Mouse (Mus musculus): ENCODE measurements at regions not wholly inside any gene's neighbourhood (a gene's known extent, or its start where the extent isn't known, plus 50 kb on each side); places are given as distances from the start of the nearest gene placed in this dataset.
A peak's percentile ranks its signal among the peaks of the same experiment; 100 is the strongest.

DNA sequence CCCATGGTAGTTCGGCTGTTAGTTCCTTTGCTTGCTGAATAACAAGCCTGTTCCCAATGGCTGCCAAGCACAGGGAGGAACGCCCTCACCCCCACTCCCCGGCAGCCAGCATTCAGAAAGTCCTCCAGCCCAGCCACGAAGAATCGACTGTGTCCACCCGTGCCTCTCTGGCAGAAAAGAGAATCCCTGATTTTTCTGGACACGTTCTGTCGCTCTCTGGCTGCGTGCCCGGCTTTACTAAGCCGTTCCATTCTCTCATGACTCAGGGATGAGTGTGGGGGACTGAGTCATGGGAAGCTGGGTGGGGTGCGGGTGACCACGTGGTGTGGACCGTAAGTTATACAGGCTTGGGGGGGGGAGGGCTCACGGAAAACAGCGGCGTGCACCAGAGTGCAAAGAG, 502.8 kb upstream of the Tbx3 start:
- 50% methylated on average over 17 of the region's 17 CpGs for WGBS
- Histone ChIP-seq H3K27ac (ENCODE audit: low read length) (no peak overlapping the region), H3K36me3 (ENCODE audit: insufficient read depth, low read length) (no peaks in the 10 kb centered on the region), H3K4me1 (ENCODE audit: insufficient read depth, low read depth, low read length) (no peaks in the 10 kb centered on the region), H3K27me3 (replicated peaks; ENCODE audit: insufficient read depth, low read length) (no peaks in the 10 kb centered on the region), H3K4me2 (replicated peaks; ENCODE audit: low read depth, low read length) (peak overlapping the region; percentile 14; the same call in 1 of the 2 replicates), H3K4me3 (ENCODE audit: low read depth, low read length) (no peak overlapping the region), H3K9me3 (ENCODE audit: low read length) (no peaks in the 10 kb centered on the region), H3K9ac (replicated peaks; ENCODE audit: low read depth) (no peak overlapping the region)
- ATAC-seq (peak; percentile 90), DNase-seq (ENCODE audit: low spot score) (peak; percentile 80)
- TF ChIP-seq CTCF (IDR thresholded peaks at IDR 0.05) (no peak), EP300 (IDR thresholded peaks at IDR 0.05) (no peak)

GRCm38 (mm10) chr5:119169274-119169673, 501.2 kb upstream of the Tbx3 start:
- no peak overlapping the region for H3K4me2 ChIP-seq (replicated peaks; ENCODE audit: low read depth, low read length)
- H3K9me3 ChIP-seq (ENCODE audit: low read length), result no peaks in the 10 kb centered on the region
- no peaks in the 10 kb centered on the region for H3K36me3 ChIP-seq (ENCODE audit: insufficient read depth, low read length)
- H3K4me3 ChIP-seq (ENCODE audit: low read depth, low read length), result no peak overlapping the region
- TF ChIP-seq CTCF (IDR thresholded peaks at IDR 0.05) (no peak), EP300 (IDR thresholded peaks at IDR 0.05) (no peak)
- no peaks in the 10 kb centered on the region for H3K4me1 ChIP-seq (ENCODE audit: insufficient read depth, low read depth, low read length)
- no peak overlapping the region for H3K27ac ChIP-seq (ENCODE audit: low read length)
- WGBS, result 93% methylated on average over 7 of the region's 7 CpGs
- no peak for ATAC-seq
- no peaks in the 10 kb centered on the region for H3K27me3 ChIP-seq (replicated peaks; ENCODE audit: insufficient read depth, low read length)
- H3K9ac ChIP-seq (replicated peaks; ENCODE audit: low read depth), result no peak overlapping the region
- DNase-seq (ENCODE audit: low spot score), result no peak

GRCm38 (mm10) chr5:119171626-119172025, 498.8 kb upstream of the Tbx3 start:
- no peak overlapping the region for H3K9ac ChIP-seq (replicated peaks; ENCODE audit: low read depth)
- H3K9me3 ChIP-seq (ENCODE audit: low read length), result no peaks in the 10 kb centered on the region
- no peak overlapping the region for H3K27ac ChIP-seq (ENCODE audit: low read length)
- ATAC-seq (no peak), DNase-seq (ENCODE audit: low spot score) (no peak)
- H3K36me3 ChIP-seq (ENCODE audit: insufficient read depth, low read length), result no peaks in the 10 kb centered on the region
- no peak overlapping the region for H3K4me2 ChIP-seq (replicated peaks; ENCODE audit: low read depth, low read length)
- no peak for TF ChIP-seq EP300 (IDR thresholded peaks at IDR 0.05)
- no peak for TF ChIP-seq CTCF (IDR thresholded peaks at IDR 0.05)
- WGBS, result 74% methylated on average over 1 of the region's 1 CpGs
- H3K4me3 ChIP-seq (ENCODE audit: low read depth, low read length), result no peak overlapping the region
- no peaks in the 10 kb centered on the region for H3K27me3 ChIP-seq (replicated peaks; ENCODE audit: insufficient read depth, low read length)
- no peaks in the 10 kb centered on the region for H3K4me1 ChIP-seq (ENCODE audit: insufficient read depth, low read depth, low read length)

- Histone ChIP-seq H3K9me3 (ENCODE audit: low read length) (no peaks in the 10 kb centered on the region), H3K36me3 (ENCODE audit: insufficient read depth, low read length) (no peaks in the 10 kb centered on the region), H3K27ac (ENCODE audit: low read length) (no peak overlapping the region), H3K4me3 (ENCODE audit: low read depth, low read length) (no peak overlapping the region), H3K4me2 (replicated peaks; ENCODE audit: low read depth, low read length) (no peak overlapping the region), H3K9ac (replicated peaks; ENCODE audit: low read depth) (no peak overlapping the region), H3K27me3 (replicated peaks; ENCODE audit: insufficient read depth, low read length) (no peaks in the 10 kb centered on the region), H3K4me1 (ENCODE audit: insufficient read depth, low read depth, low read length) (no peaks in the 10 kb centered on the region)
- WGBS, result 68% methylated on average over 9 of the region's 9 CpGs
- TF ChIP-seq EP300 (IDR thresholded peaks at IDR 0.05) (no peak), CTCF (IDR thresholded peaks at IDR 0.05) (no peak)
- DNase-seq (ENCODE audit: low spot score) (no peak), ATAC-seq (no peak)
Measured at GRCm38 (mm10) chr5:119178805-119179204, 491.7 kb upstream of the Tbx3 start.

GRCm38 (mm10) chr5:119183545-119184047, 486.9 kb upstream of the Tbx3 start:
- no peaks in the 10 kb centered on the region for H3K36me3 ChIP-seq (ENCODE audit: insufficient read depth, low read length)
- no peaks in the 10 kb centered on the region for H3K27me3 ChIP-seq (replicated peaks; ENCODE audit: insufficient read depth, low read length)
- DNase-seq (ENCODE audit: low spot score), result no peak
- no peak overlapping the region for H3K27ac ChIP-seq (ENCODE audit: low read length)
- peak; percentile 23; the same call in 1 of the 2 replicates for ATAC-seq
- peak; percentile 33; the same call in 1 of the 2 replicates for TF ChIP-seq EP300 (IDR thresholded peaks at IDR 0.05)
- no peak for TF ChIP-seq CTCF (IDR thresholded peaks at IDR 0.05)
- H3K9me3 ChIP-seq (ENCODE audit: low read length), result no peaks in the 10 kb centered on the region
- no peak overlapping the region for H3K9ac ChIP-seq (replicated peaks; ENCODE audit: low read depth)
- H3K4me3 ChIP-seq (ENCODE audit: low read depth, low read length), result no peak overlapping the region
- 28% methylated on average over 5 of the region's 5 CpGs for WGBS
- no peak overlapping the region for H3K4me2 ChIP-seq (replicated peaks; ENCODE audit: low read depth, low read length)
- H3K4me1 ChIP-seq (ENCODE audit: insufficient read depth, low read depth, low read length), result no peaks in the 10 kb centered on the region

DNA sequence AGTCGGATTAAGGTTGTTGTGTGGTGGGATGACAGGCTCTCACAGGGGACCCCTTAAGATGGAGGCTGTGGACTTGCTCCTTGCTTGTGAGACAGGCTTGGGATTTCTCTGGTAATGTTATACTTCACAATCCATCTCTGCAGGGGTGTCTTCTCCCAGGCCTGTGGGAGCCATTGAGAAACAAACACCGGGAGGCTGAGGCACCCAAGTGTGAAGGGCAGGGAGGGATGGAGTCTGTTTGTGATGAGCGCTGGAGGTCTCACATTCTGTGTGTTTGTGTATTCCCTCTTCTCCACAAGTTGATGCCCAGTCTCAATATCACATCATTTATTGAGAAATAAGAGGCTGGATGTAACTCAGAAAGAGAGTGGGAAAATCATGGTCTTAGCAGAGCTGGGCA, 483.9 kb upstream of the Tbx3 start:
- H3K9ac ChIP-seq (replicated peaks; ENCODE audit: low read depth), result no peak overlapping the region
- no peak overlapping the region for H3K4me2 ChIP-seq (replicated peaks; ENCODE audit: low read depth, low read length)
- TF ChIP-seq CTCF (IDR thresholded peaks at IDR 0.05) (no peak), EP300 (IDR thresholded peaks at IDR 0.05) (no peak)
- WGBS, result 72% methylated on average over 3 of the region's 3 CpGs
- ATAC-seq, result no peak
- H3K4me3 ChIP-seq (ENCODE audit: low read depth, low read length), result no peak overlapping the region
- no peaks in the 10 kb centered on the region for H3K36me3 ChIP-seq (ENCODE audit: insufficient read depth, low read length)
- no peaks in the 10 kb centered on the region for H3K4me1 ChIP-seq (ENCODE audit: insufficient read depth, low read depth, low read length)
- no peaks in the 10 kb centered on the region for H3K9me3 ChIP-seq (ENCODE audit: low read length)
- DNase-seq (ENCODE audit: low spot score), result no peak
- no peak overlapping the region for H3K27ac ChIP-seq (ENCODE audit: low read length)
- no peaks in the 10 kb centered on the region for H3K27me3 ChIP-seq (replicated peaks; ENCODE audit: insufficient read depth, low read length)

DNA sequence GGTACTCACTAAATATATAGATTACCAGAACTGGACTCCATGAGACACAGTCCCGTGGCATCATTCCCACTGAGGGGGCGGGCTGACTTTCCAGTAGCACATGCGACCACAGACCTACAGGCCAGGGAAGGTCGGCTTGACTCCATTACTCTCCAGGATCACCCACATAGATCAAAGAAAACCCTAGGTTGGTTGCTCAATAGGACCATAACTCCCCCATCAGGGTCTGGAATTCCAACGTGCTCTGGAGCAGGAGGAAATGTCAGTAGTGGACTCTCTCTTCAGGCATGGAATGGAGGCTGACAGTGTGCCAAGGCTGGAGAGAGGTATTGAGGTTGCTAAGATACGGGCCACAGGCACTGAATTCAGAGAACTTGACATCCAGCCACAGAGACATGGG, 482.0 kb upstream of the Tbx3 start:
- WGBS, result 32% methylated on average over 6 of the region's 6 CpGs
- H3K4me2 ChIP-seq (replicated peaks; ENCODE audit: low read depth, low read length), result no peak overlapping the region
- H3K36me3 ChIP-seq (ENCODE audit: insufficient read depth, low read length), result no peaks in the 10 kb centered on the region
- TF ChIP-seq CTCF (IDR thresholded peaks at IDR 0.05), result no peak
- TF ChIP-seq EP300 (IDR thresholded peaks at IDR 0.05), result no peak
- no peak overlapping the region for H3K4me3 ChIP-seq (ENCODE audit: low read depth, low read length)
- no peak overlapping the region for H3K9ac ChIP-seq (replicated peaks; ENCODE audit: low read depth)
- no peaks in the 10 kb centered on the region for H3K27me3 ChIP-seq (replicated peaks; ENCODE audit: insufficient read depth, low read length)
- ATAC-seq (no peak), DNase-seq (ENCODE audit: low spot score) (no peak)
- H3K9me3 ChIP-seq (ENCODE audit: low read length), result no peaks in the 10 kb centered on the region
- H3K4me1 ChIP-seq (ENCODE audit: insufficient read depth, low read depth, low read length), result no peaks in the 10 kb centered on the region
- no peak overlapping the region for H3K27ac ChIP-seq (ENCODE audit: low read length)

Measured in lung, postnatal 0 days (tissue).